Mouse (Mus musculus): ENCODE results near the gene Rin1. TPM values are rescaled to one million over a fixed set of nuclear protein-coding genes. Genes with fewer than 3 reads are reported as not detected.

Gene Rin1
- polyA plus RNA-seq, 1 experiment = 27.5 TPM

DNA sequence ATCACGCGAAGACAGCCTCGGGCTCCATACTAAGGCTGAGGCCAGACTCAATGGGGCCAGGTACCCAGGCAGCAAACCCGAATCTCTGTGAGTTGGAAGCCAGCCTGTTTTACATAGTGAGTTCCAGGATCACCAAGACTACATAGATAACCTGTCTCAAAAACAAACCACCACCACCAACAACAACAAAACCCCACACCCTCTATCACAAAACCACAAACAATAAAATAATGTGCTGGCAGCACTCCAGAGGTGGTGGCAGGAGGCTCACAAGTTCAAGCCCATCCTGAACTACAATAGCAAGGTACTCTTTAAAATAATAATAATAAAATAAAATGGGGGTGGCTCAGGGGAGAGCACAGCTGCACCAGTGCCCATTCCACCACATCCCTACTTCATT is 13.7 kb upstream of the Rin1 start:
- Histone ChIP-seq H3K36me3 (ENCODE audit: control insufficient read depth, insufficient read depth, low read length) (no peaks in the 10 kb centered on the region), H3K4me3 (ENCODE audit: control insufficient read depth, low read depth, low read length) (no peak overlapping the region), H3K4me1 (ENCODE audit: control insufficient read depth, insufficient read depth, low read length) (peaks cover 14% of the 10 kb centered on the region), H3K27me3 (ENCODE audit: control insufficient read depth, insufficient read depth, low read length) (no peaks in the 10 kb centered on the region), H3K27ac (ENCODE audit: control insufficient read depth, insufficient read depth, low read depth, low read length) (no peak overlapping the region)
- no peak for TF ChIP-seq CTCF (IDR thresholded peaks at IDR 0.05; ENCODE audit: control insufficient read depth, insufficient read depth, insufficient replicate concordance, low read depth, low read length)
- TF ChIP-seq POLR2A (IDR thresholded peaks at IDR 0.05; ENCODE audit: control insufficient read depth, low read depth, low read length) = no peak

DNA sequence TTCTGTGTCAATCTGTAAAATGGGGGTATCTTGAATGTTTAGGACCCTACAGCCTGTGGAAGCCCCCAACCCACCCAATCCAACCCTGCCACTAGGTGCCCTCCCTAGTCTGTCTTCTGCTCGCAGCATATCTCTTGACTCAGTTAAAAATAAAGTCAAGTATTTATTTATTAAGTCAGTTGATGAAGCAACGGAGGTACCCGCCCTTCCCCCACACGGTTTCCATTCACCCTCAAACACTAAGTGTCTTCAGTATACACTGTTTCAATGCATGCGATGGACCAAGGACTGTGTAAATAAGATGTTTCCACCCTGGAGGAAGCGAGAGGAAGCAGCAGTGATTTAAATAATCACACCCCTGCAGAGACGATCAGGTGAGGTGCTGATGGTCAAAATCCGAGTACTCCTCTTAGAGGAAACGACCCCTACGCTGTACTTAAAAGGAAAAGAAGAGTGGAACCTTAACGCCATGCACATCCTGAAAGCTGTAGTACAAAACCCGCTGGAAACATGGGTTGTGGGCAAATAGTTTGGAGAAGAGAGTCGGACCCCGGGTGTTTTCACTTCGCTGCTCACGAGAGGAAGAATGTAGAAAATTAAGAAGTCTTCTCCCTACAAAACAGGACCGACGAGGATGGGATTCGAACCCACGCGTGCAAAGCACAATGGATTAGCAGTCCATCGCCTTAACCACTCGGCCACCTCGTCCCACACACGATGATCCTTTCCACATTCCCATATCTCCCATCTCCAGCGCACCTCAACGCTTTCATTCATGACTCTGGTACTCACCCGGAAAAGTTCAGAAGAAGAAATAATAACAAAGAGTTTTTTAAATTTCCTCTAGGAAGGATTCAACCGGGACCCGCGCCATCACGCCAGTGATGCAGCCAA is 12.4 kb upstream of the Rin1 start:
- H3K4me1 ChIP-seq (ENCODE audit: control insufficient read depth, insufficient read depth, low read length) = peaks cover 14% of the 10 kb centered on the region
- H3K4me3 ChIP-seq (ENCODE audit: control insufficient read depth, low read depth, low read length) = peak overlapping the region; percentile 87
- H3K36me3 ChIP-seq (ENCODE audit: control insufficient read depth, insufficient read depth, low read length) = no peaks in the 10 kb centered on the region
- no peaks in the 10 kb centered on the region for H3K27me3 ChIP-seq (ENCODE audit: control insufficient read depth, insufficient read depth, low read length)
- no peak for TF ChIP-seq POLR2A (IDR thresholded peaks at IDR 0.05; ENCODE audit: control insufficient read depth, low read depth, low read length)
- no peak overlapping the region for H3K27ac ChIP-seq (ENCODE audit: control insufficient read depth, insufficient read depth, low read depth, low read length)

DNA sequence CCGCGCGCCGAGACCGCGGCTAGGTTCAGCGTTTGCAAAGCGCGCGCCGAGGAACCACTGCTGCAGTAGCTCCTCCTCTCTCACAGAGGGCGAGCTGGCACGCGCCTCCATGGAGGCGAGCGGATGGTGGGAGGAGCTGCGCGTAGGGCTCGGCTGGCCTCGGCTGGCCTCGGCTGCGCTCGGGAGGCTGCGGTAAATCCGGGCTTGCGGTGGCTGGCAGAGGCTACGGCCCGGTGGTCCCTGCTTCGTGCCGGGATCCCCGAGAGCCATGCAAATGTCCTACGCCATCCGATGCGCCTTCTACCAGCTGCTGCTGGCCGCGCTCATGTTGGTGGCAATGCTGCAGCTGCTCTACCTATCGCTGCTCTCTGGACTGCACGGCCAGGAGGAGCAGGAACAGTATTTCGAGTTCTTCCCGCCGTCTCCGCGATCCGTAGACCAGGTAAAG is 11.5 kb upstream of the Rin1 start, which contains the start of the genes B4gat1 and AC124502.3:
TSS of gene B4gat1 (plus strand) at position 118 of the 448 bp plus-strand sequence.
TSS of gene AC124502.3 (plus strand) at position 183 of the 448 bp plus-strand sequence.
- H3K27me3 ChIP-seq (ENCODE audit: control insufficient read depth, insufficient read depth, low read length) = no peaks in the 10 kb centered on the region
- peaks cover 14% of the 10 kb centered on the region for H3K4me1 ChIP-seq (ENCODE audit: control insufficient read depth, insufficient read depth, low read length)
- TF ChIP-seq POLR2A (IDR thresholded peaks at IDR 0.05; ENCODE audit: control insufficient read depth, low read depth, low read length) = peak; percentile 23; the same call in 1 of the 2 replicates
- no peak; the same call in 1 of the 2 replicates for TF ChIP-seq CTCF (IDR thresholded peaks at IDR 0.05; ENCODE audit: control insufficient read depth, insufficient read depth, insufficient replicate concordance, low read depth, low read length)
- no peak within 1 kb of the TSS; the same call in 1 of the 2 replicates for H3K27ac ChIP-seq (ENCODE audit: control insufficient read depth, insufficient read depth, low read depth, low read length)
- no peaks in the 10 kb centered on the region for H3K36me3 ChIP-seq (ENCODE audit: control insufficient read depth, insufficient read depth, low read length)
- H3K4me3 ChIP-seq (ENCODE audit: control insufficient read depth, low read depth, low read length) = peak within 1 kb of the TSS; percentile 87

DNA sequence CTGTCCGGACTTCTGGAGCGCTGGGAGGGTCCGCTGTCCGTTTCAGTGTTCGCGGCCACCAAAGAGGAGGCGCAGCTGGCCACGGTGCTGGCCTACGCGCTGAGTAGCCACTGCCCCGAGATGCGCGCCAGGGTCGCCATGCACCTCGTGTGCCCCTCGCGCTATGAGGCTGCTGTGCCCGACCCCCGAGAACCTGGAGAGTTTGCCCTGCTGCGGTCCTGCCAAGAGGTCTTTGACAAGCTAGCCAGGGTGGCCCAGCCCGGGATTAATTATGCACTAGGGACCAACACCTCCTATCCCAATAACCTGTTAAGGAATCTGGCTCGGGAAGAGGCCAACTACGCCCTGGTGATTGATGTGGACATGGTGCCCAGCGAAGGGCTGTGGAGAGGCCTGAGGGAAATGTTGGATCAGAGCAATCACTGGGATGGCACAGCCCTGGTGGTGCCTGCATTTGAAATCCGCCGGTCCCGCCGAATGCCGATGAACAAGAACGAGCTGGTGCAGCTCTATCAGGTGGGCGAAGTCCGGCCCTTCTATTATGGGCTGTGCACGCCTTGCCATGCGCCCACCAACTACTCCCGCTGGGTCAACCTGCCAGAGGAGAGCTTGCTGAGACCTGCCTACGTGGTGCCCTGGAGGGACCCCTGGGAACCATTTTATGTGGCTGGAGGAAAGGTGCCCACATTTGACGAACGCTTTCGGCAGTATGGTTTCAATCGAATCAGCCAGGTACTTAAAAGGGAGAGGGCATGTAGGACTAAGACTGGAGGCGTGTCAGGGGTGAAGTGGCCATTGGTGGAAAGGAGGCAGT is 10.8 kb upstream of the Rin1 start:
- Histone ChIP-seq H3K27ac (ENCODE audit: control insufficient read depth, insufficient read depth, low read depth, low read length) (no peak overlapping the region), H3K4me1 (ENCODE audit: control insufficient read depth, insufficient read depth, low read length) (peaks cover 14% of the 10 kb centered on the region), H3K4me3 (ENCODE audit: control insufficient read depth, low read depth, low read length) (peak overlapping the region; percentile 87), H3K27me3 (ENCODE audit: control insufficient read depth, insufficient read depth, low read length) (no peaks in the 10 kb centered on the region), H3K36me3 (ENCODE audit: control insufficient read depth, insufficient read depth, low read length) (no peaks in the 10 kb centered on the region)
- TF ChIP-seq POLR2A (IDR thresholded peaks at IDR 0.05; ENCODE audit: control insufficient read depth, low read depth, low read length) (no peak), CTCF (IDR thresholded peaks at IDR 0.05; ENCODE audit: control insufficient read depth, insufficient read depth, insufficient replicate concordance, low read depth, low read length) (no peak)

DNA sequence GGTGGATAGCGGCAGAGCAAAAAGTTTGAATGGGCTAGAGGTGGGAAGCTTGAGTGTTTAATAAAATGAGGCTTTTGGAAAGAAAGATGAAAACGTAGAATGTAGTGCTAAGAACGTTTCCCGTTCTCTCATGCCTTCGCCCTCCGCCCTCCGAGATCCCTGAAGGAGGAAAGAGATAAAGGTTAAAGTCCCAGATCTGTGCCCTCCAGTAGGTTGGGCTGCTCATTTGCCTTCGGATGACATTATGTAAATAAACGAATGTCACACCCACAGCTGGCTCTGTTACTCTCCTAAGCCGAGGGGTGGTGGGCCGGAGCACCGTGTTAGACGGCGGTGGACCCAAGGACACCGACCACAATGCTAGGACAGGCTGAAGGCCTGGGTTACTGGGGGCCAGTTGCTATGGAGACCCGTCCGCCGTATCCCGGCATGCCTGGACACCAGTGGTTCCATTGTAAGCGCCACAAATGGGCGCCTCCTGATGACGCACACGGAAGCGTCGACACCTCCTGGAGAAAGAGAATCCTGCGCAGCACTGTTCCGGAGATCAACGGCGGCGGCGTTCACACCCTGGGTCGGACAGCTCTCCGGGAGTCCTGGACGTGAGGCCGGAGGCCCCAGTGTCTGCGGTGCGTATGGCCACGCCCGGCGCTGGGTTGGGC is 9.3 kb upstream of the Rin1 start, which contains the start of gene Brms1:
TSS of gene Brms1 (plus strand) at position 493 of the 662 bp plus-strand sequence.
- Histone ChIP-seq H3K4me1 (ENCODE audit: control insufficient read depth, insufficient read depth, low read length) (peaks cover 14% of the 10 kb centered on the region), H3K27me3 (ENCODE audit: control insufficient read depth, insufficient read depth, low read length) (no peaks in the 10 kb centered on the region), H3K36me3 (ENCODE audit: control insufficient read depth, insufficient read depth, low read length) (no peaks in the 10 kb centered on the region), H3K27ac (ENCODE audit: control insufficient read depth, insufficient read depth, low read depth, low read length) (peak within 1 kb of the TSS; percentile 91), H3K4me3 (ENCODE audit: control insufficient read depth, low read depth, low read length) (peak within 1 kb of the TSS; percentile 89)
- peak; percentile 92 for TF ChIP-seq POLR2A (IDR thresholded peaks at IDR 0.05; ENCODE audit: control insufficient read depth, low read depth, low read length)
- TF ChIP-seq CTCF (IDR thresholded peaks at IDR 0.05; ENCODE audit: control insufficient read depth, insufficient read depth, insufficient replicate concordance, low read depth, low read length) = no peak

DNA sequence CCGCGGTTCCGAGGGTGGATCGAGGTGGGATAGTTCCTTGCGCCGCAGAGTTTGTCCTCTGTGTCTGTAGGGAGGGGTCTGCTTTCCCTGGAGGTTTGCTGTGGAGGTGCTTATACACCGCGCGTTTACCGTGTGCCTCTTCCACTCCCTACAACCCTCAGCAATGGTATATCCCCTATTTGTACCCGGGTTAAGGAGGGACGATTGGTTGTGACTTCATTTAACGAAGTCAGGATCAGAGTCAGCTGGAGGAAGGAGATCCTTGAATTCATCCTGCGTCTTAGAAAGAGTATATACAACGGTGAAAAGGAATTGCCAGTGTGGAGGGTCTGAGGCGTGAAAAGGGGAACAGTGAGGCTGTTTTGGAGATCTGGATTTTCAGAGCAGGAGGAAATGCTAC is 8.7 kb upstream of the Rin1 start:
- Histone ChIP-seq H3K36me3 (ENCODE audit: control insufficient read depth, insufficient read depth, low read length) (no peaks in the 10 kb centered on the region), H3K4me1 (ENCODE audit: control insufficient read depth, insufficient read depth, low read length) (peaks cover 14% of the 10 kb centered on the region), H3K27ac (ENCODE audit: control insufficient read depth, insufficient read depth, low read depth, low read length) (peak overlapping the region; percentile 82), H3K27me3 (ENCODE audit: control insufficient read depth, insufficient read depth, low read length) (no peaks in the 10 kb centered on the region), H3K4me3 (ENCODE audit: control insufficient read depth, low read depth, low read length) (peak overlapping the region; percentile 89)
- TF ChIP-seq POLR2A (IDR thresholded peaks at IDR 0.05; ENCODE audit: control insufficient read depth, low read depth, low read length) (no peak), CTCF (IDR thresholded peaks at IDR 0.05; ENCODE audit: control insufficient read depth, insufficient read depth, insufficient replicate concordance, low read depth, low read length) (no peak)
